Mouse (Mus musculus) heart, adult 2 months (tissue): ENCODE data around the gene Fap. TPM values are rescaled to one million over a fixed set of nuclear protein-coding genes. Genes with fewer than 3 reads are reported as not detected.

Source experiments
- DNase-seq, 2 experiments: peaks; one replicate each; pipeline ENCODE4 v3.0.0; 2021
- H3K27ac ChIP-seq: fragments of 200-600 bp; 2 replicates; pipeline ENCODE4 v1.8.1; 2022
- H3K27me3 ChIP-seq: fragments of 200-500 bp; 2 replicates; pipeline ENCODE4 v1.6.1; 2012; ENCODE audit warnings: mild to moderate bottlenecking, low read length, inconsistent platforms, mixed read lengths; ENCODE audit not compliant: control insufficient read depth, insufficient read depth
- H3K36me3 ChIP-seq: fragments of 200-500 bp; 2 replicates; pipeline ENCODE4 v1.6.1; 2012; ENCODE audit warnings: low read length, inconsistent platforms; ENCODE audit not compliant: control insufficient read depth, insufficient read depth
- H3K4me1 ChIP-seq: fragments of 200-500 bp; 2 replicates; pipeline ENCODE4 v1.6.1; 2011; ENCODE audit warnings: low read length; ENCODE audit not compliant: control insufficient read depth, insufficient read depth
- H3K4me3 ChIP-seq: fragments of 200-600 bp; 2 replicates; pipeline ENCODE4 v1.8.1; 2022
- H3K79me2 ChIP-seq: fragments of 200-500 bp; replicated peaks from 2 replicates; pipeline ENCODE4 v1.6.1; 2012; ENCODE audit warnings: mild to moderate bottlenecking, inconsistent platforms, low read length, moderate library complexity, mixed read lengths; ENCODE audit not compliant: control insufficient read depth, insufficient read depth
- H3K9ac ChIP-seq: fragments of 200-500 bp; 2 replicates; pipeline ENCODE4 v1.6.1; 2012; ENCODE audit warnings: low read depth, mild to moderate bottlenecking, control low read depth, inconsistent platforms, low read length, mixed read lengths
- CTCF ChIP-seq: fragments of 200-600 bp; IDR thresholded peaks from 2 replicates; pipeline ENCODE4 v1.8.1; 2022; ENCODE audit warnings: antibody characterized with exemption, mild to moderate bottlenecking, moderate library complexity
- EP300 ChIP-seq: fragments of 200-500 bp; IDR thresholded peaks from 2 replicates; pipeline ENCODE4 v1.6.1; 2011; ENCODE audit warnings: low read depth, low read length, control low read depth; ENCODE audit not compliant: insufficient read depth
- POLR2A ChIP-seq: fragments of 200-500 bp; IDR thresholded peaks from 2 replicates; pipeline ENCODE4 v1.6.1; 2011; ENCODE audit warnings: mild to moderate bottlenecking, low read depth, low read length, control low read depth; ENCODE audit not compliant: insufficient read depth
- WGBS: fragments of 180-500 bp; shearing (Covaris S2); methylation state at CpG from one replicate; pipeline ENCODE4 v1.1.7; 2018; 5-methylcytosine and 5-hydroxymethylcytosine counted together
- intact Hi-C: fragments of 180-260 bp; cut with DNase I; formaldehyde crosslinking; loops from one replicate; pipeline ENCODE4 v1.15.1; 2025
- polyA plus RNA-seq: library from polyadenylated mRNA; depleted of rRNA; stranded (reverse); fragments of >200 nt; gene quantifications from 2 replicates; pipeline ENCODE4 v1.2.3, GENCODE M21; 2012
- total RNA-seq, 2 experiments: library from RNA; stranded (reverse); gene quantifications; 2 replicates each; pipeline ENCODE4 v1.2.3; 2021

Fap gene
- total and polyA plus RNA-seq, 3 experiments, result 1.4 to 5.0 (median 3.8) TPM

- TF ChIP-seq EP300, result no peak
- no peak for TF ChIP-seq CTCF
- TF ChIP-seq POLR2A, result no peak
- Histone ChIP-seq H3K27me3 (no peaks in the 10 kb centered on the region), H3K79me2 (no peaks in the 10 kb centered on the region), H3K27ac (no peak overlapping the region), H3K4me3 (no peak overlapping the region), H3K36me3 (no peaks in the 10 kb centered on the region), H3K4me1 (no peaks in the 10 kb centered on the region), H3K9ac (no peak overlapping the region)
- intact Hi-C loops, result no loop called here
- 88% methylated on average over 4 of the region's 4 CpGs for WGBS
- DNase-seq, result no peak
These were observed 69.5 kb downstream of the Fap start for GRCm38 (mm10) chr2:62504269-62504796.

- whole genome bisulfite sequencing, result 73% methylated on average over 5 of the region's 5 CpGs
- no peaks in the 10 kb centered on the region for H3K27me3 ChIP-seq
- no peaks in the 10 kb centered on the region for H3K36me3 ChIP-seq
- H3K4me3 ChIP-seq, result no peak overlapping the region
- H3K27ac ChIP-seq, result no peak overlapping the region
- H3K4me1 ChIP-seq, result no peaks in the 10 kb centered on the region
- no peaks in the 10 kb centered on the region for H3K79me2 ChIP-seq
- no peak for DNase-seq
- H3K9ac ChIP-seq, result no peak overlapping the region
- no peak for TF ChIP-seq EP300
- TF ChIP-seq POLR2A, result no peak
- no peak for TF ChIP-seq CTCF
- intact Hi-C loops, result no loop called here
These were observed 70.5 kb downstream of the Fap start for GRCm38 (mm10) chr2:62503326-62503725.

DNA sequence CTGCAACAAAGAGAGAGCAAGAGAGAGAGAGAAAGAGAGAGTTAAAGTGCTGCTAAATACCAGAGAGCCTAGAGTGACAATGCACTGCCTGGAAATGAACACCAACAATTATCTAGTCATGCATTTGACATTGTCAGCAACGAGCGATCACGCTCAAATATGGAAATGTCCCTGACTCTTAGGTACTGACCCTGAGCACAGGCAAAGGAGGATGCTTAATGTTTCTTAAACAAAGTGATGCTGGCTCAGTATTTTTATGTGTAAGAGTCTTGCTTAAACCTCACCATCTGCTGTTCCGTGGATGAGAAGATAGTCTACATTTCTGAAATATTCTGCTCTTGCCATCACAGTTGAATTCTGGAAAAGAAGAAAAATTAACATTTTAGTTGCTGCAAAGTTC is 71.4 kb downstream of the Fap start:
- TF ChIP-seq POLR2A (no peak), EP300 (no peak), CTCF (no peak)
- Histone ChIP-seq H3K27me3 (no peaks in the 10 kb centered on the region), H3K9ac (no peak overlapping the region), H3K79me2 (no peaks in the 10 kb centered on the region), H3K4me3 (no peak overlapping the region), H3K27ac (no peak overlapping the region), H3K36me3 (no peaks in the 10 kb centered on the region), H3K4me1 (no peaks in the 10 kb centered on the region)
- WGBS, result 82% methylated on average over 4 of the region's 4 CpGs
- intact Hi-C loops, result no loop called here
- DNase-seq, result no peak

DNA sequence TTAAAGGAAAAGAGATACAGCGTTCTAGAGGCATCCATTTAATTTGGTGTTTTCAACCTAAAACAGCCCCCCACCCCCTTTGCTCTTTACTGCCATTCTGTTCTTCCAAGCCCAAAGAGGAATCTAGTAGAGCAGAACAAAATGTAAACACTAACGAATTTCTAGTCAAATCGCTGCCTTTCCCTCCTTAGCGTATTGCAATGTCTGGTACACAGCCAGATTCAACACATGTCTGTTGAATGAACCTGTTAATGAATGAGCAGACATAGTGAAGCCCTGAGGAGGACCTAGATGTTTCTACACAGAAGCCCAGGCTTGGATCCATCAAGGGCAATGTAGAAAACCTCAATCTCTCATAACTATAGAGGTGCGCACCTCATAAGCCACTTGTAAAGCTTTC is 75.1 kb downstream of the Fap start:
- H3K79me2 ChIP-seq, result no peaks in the 10 kb centered on the region
- no peaks in the 10 kb centered on the region for H3K27me3 ChIP-seq
- DNase-seq, result no peak
- no peaks in the 10 kb centered on the region for H3K4me1 ChIP-seq
- intact Hi-C loops, result no loop called here
- TF ChIP-seq POLR2A (no peak), EP300 (no peak)
- H3K36me3 ChIP-seq, result no peaks in the 10 kb centered on the region
- H3K9ac ChIP-seq, result no peak overlapping the region
- 87% methylated on average over 5 of the region's 5 CpGs for WGBS
- H3K4me3 ChIP-seq, result no peak overlapping the region
- no peak overlapping the region for H3K27ac ChIP-seq

- Histone ChIP-seq H3K9ac (no peak overlapping the region), H3K27ac (no peak overlapping the region), H3K4me1 (no peaks in the 10 kb centered on the region), H3K27me3 (no peaks in the 10 kb centered on the region), H3K36me3 (no peaks in the 10 kb centered on the region), H3K79me2 (no peaks in the 10 kb centered on the region), H3K4me3 (no peak overlapping the region)
- 92% methylated on average over 4 of the region's 4 CpGs for WGBS
- no peak for TF ChIP-seq EP300
- no peak for TF ChIP-seq CTCF
- TF ChIP-seq POLR2A, result no peak
- intact Hi-C loops, result no loop called here
- DNase-seq, result no peak
These were observed 75.8 kb downstream of the Fap start for GRCm38 (mm10) chr2:62498086-62498485.

DNA sequence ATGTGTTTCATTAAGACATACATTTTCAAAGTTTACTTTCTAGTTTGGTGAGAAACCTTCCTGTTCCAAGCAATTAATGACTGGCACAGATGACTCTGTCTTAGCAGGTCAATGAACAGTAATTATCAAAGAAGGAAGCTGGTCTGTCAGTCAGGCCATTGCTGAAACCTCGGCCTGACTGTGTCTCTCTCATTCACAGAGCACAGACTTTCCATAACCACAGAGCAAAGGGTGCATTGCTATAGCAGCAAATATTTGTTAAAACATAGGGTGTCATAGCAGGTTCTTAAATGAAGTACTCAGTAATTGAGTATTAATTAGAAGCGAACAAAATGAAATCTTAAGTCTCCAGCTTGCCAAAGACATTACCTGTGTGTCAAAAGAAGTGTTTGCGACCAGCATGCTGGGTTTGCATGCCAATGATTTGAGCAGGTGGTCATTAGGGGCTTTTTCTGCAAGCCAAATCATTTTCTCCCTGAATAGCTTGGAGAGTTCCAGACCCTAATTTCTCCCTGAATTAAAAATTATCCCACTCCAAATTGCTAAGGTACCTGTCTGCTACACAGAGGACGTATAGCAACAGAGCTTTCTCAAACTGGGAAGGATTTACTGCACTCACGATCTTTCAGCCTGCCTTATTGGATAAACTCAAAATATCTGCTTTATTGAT is 76.4 kb downstream of the Fap start:
- intact Hi-C loops, result no loop called here
- H3K4me1 ChIP-seq, result no peaks in the 10 kb centered on the region
- no peak for DNase-seq
- no peak overlapping the region for H3K9ac ChIP-seq
- no peak for TF ChIP-seq CTCF
- no peak overlapping the region for H3K4me3 ChIP-seq
- no peaks in the 10 kb centered on the region for H3K79me2 ChIP-seq
- no peaks in the 10 kb centered on the region for H3K36me3 ChIP-seq
- no peak overlapping the region for H3K27ac ChIP-seq
- H3K27me3 ChIP-seq, result no peaks in the 10 kb centered on the region
- 80% methylated on average over 5 of the region's 5 CpGs for WGBS
